Mouse (Mus musculus): Measurements from ENCODE around the gene Ckm.

DNA sequence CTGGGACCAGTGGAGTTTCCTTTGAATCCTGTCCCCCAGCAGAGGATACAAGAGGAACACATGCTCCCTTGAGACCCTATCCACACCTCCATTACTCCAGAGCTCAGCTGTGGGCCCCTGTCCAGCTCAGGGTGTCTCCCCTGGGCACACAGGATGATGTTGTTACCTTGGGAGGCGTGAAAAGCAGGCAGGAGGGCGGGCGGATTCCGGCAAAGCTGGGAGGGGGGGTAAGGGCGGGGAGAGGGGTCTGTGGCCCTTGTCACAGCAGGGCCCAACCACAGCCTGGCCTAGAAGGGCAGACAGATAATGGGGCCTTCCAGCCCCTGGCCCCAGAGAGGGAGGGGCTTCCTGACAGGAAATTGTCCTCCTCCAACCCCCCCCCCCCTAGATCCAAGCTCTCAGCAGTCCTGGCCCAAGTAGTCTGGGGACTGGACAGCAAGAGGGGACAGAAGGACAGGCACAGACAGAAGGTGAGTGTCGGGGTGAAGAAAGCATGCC is 58.4 kb downstream of the Ckm start, which contains the start of gene Exoc3l2:
- TF ChIP-seq CTCF (IDR thresholded peaks at IDR 0.05; ENCODE audit: low read depth) = no peak
- TF ChIP-seq EP300 (IDR thresholded peaks at IDR 0.05; ENCODE audit: low read depth) = no peak

All from liver, postnatal 0 days (tissue).